Mouse (Mus musculus) intestine, embryonic 14.5 days (tissue): ENCODE measurements around the gene Tdrd5. TPM values are rescaled to one million over a fixed set of nuclear protein-coding genes. Genes with fewer than 3 reads are reported as not detected.
A peak's percentile ranks its signal among the peaks of the same experiment; 100 is the strongest.

Source experiments
- ATAC-seq: fragments of 200-750 bp; cut with Nextera tagmentation; replicated peaks from 2 replicates; pipeline ENCODE4 v1.8.0; 2017; ENCODE audit warnings: low read depth, moderate number of reproducible peaks, moderate TSS enrichment, moderate library complexity; ENCODE audit not compliant: low FRiP score, low TSS enrichment
- DNase-seq: peaks from one replicate; pipeline ENCODE4 v3.0.0-alpha.2; 2018; ENCODE audit warnings: low spot score
- H3K27ac ChIP-seq: fragments of 300-500 bp; sonication (generic); 2 replicates; pipeline ENCODE4 v1.5.1; 2014; ENCODE audit warnings: low read depth, mild to moderate bottlenecking, control low read depth
- H3K27me3 ChIP-seq: fragments of 300-500 bp; sonication (generic); replicated peaks from 2 replicates; pipeline ENCODE4 v1.6.1; 2014; ENCODE audit warnings: low read length, control low read depth; ENCODE audit not compliant: control insufficient read depth, insufficient read depth
- H3K36me3 ChIP-seq: fragments of 300-500 bp; sonication (generic); 2 replicates; pipeline ENCODE4 v1.6.1; 2014; ENCODE audit warnings: low read length, control low read depth; ENCODE audit not compliant: control insufficient read depth, insufficient read depth
- H3K4me1 ChIP-seq: fragments of 300-500 bp; sonication (generic); replicated peaks from 2 replicates; pipeline ENCODE4 v1.6.1; 2014; ENCODE audit warnings: low read length, control low read depth, mixed read lengths; ENCODE audit not compliant: control insufficient read depth, insufficient read depth
- H3K4me2 ChIP-seq: fragments of 300-500 bp; sonication (generic); 2 replicates; pipeline ENCODE4 v1.6.1; 2014; ENCODE audit warnings: low read length
- H3K4me3 ChIP-seq: fragments of 300-500 bp; sonication (generic); 2 replicates; pipeline ENCODE4 v1.5.1; 2014; ENCODE audit warnings: low read depth, low read length, control low read depth, mixed read lengths
- H3K9ac ChIP-seq: fragments of 300-500 bp; sonication (generic); 2 replicates; pipeline ENCODE4 v1.6.1; 2014; ENCODE audit warnings: mild to moderate bottlenecking, low read length
- H3K9me3 ChIP-seq: fragments of 300-500 bp; sonication (generic); 2 replicates; pipeline ENCODE4 v1.6.1; 2016; ENCODE audit warnings: low read length, control low read depth; ENCODE audit not compliant: control insufficient read depth
- WGBS: fragments of 180-500 bp; shearing (Covaris S2); extraction: QIAGEN DNeasy Blood & Tissue Kit; methylation state at CpG from one replicate; pipeline ENCODE4 v1.1.7; 2014; 5-methylcytosine and 5-hydroxymethylcytosine counted together
- polyA plus RNA-seq: library from polyadenylated mRNA; unstranded; fragments of >200 nt; fragmentation: Nextera tagmentation; extraction: Ambion mirVana; gene quantifications from 2 replicates; pipeline ENCODE4 v1.2.1, GENCODE M21; 2014

Gene Tdrd5
- polyA plus RNA-seq, 1 experiment from 2014 or later: 0.89 TPM

GRCm38 (mm10) chr1:156241035-156241434, 62.4 kb downstream of the Tdrd5 start:
- H3K9me3 ChIP-seq: no peaks in the 10 kb centered on the region
- 41% methylated on average over 2 of the region's 2 CpGs for WGBS
- no peak overlapping the region for H3K9ac ChIP-seq
- no peaks in the 10 kb centered on the region for H3K27me3 ChIP-seq
- DNase-seq (no peak), ATAC-seq (no peak)
- H3K36me3 ChIP-seq: no peaks in the 10 kb centered on the region
- no peak overlapping the region for H3K4me2 ChIP-seq
- H3K4me1 ChIP-seq: no peaks in the 10 kb centered on the region
- no peak overlapping the region for H3K27ac ChIP-seq
- no peak overlapping the region for H3K4me3 ChIP-seq

GRCm38 (mm10) chr1:156231122-156231521, 72.3 kb downstream of the Tdrd5 start:
- Histone ChIP-seq H3K27me3 (no peaks in the 10 kb centered on the region), H3K36me3 (no peaks in the 10 kb centered on the region), H3K4me1 (peaks cover 10% of the 10 kb centered on the region), H3K4me3 (no peak overlapping the region), H3K4me2 (0 out of 2 replicates have a peak overlapping the region, but pooled peaks have one; percentile 24), H3K9me3 (no peaks in the 10 kb centered on the region), H3K9ac (no peak overlapping the region), H3K27ac (0 out of 2 replicates have a peak overlapping the region, but pooled peaks have one; percentile 58)
- WGBS: 86% methylated on average over 6 of the region's 6 CpGs
- DNase-seq: no peak
- ATAC-seq: 0 out of 2 replicates have a peak, but pooled peaks have one; percentile 12

- Histone ChIP-seq H3K27me3 (no peaks in the 10 kb centered on the region), H3K36me3 (no peaks in the 10 kb centered on the region), H3K27ac (peak overlapping the region; percentile 58; the same call in 1 of the 2 replicates), H3K9ac (no peak overlapping the region), H3K4me1 (peaks cover 10% of the 10 kb centered on the region), H3K4me3 (no peak overlapping the region), H3K4me2 (peak overlapping the region; percentile 24; the same call in 1 of the 2 replicates), H3K9me3 (no peaks in the 10 kb centered on the region)
- peak; percentile 79 for ATAC-seq
- peak; percentile 76 for DNase-seq
- 25% methylated on average over 9 of the region's 9 CpGs for WGBS
These were observed 73.0 kb downstream of the Tdrd5 start for GRCm38 (mm10) chr1:156230339-156231089.

GRCm38 (mm10) chr1:156229448-156229847, 74.0 kb downstream of the Tdrd5 start:
- H3K4me1 ChIP-seq: peaks cover 10% of the 10 kb centered on the region
- no peak overlapping the region for H3K4me2 ChIP-seq
- peak; percentile 71 for DNase-seq
- no peaks in the 10 kb centered on the region for H3K27me3 ChIP-seq
- no peaks in the 10 kb centered on the region for H3K9me3 ChIP-seq
- H3K9ac ChIP-seq: no peak overlapping the region
- 32% methylated on average over 7 of the region's 7 CpGs for WGBS
- ATAC-seq: no peak
- H3K27ac ChIP-seq: no peak overlapping the region
- H3K36me3 ChIP-seq: no peaks in the 10 kb centered on the region
- H3K4me3 ChIP-seq: no peak overlapping the region

GRCm38 (mm10) chr1:156228728-156229127, 74.7 kb downstream of the Tdrd5 start:
- no peak for DNase-seq
- H3K27me3 ChIP-seq: no peaks in the 10 kb centered on the region
- H3K4me1 ChIP-seq: peaks cover 10% of the 10 kb centered on the region
- H3K36me3 ChIP-seq: no peaks in the 10 kb centered on the region
- no peak overlapping the region for H3K27ac ChIP-seq
- no peak overlapping the region for H3K9ac ChIP-seq
- no peak overlapping the region for H3K4me3 ChIP-seq
- no peak for ATAC-seq
- 69% methylated on average over 4 of the region's 4 CpGs for WGBS
- H3K9me3 ChIP-seq: no peaks in the 10 kb centered on the region
- no peak overlapping the region for H3K4me2 ChIP-seq

GRCm38 (mm10) chr1:156226903-156227302, 76.6 kb downstream of the Tdrd5 start:
- Histone ChIP-seq H3K4me1 (peaks cover 10% of the 10 kb centered on the region), H3K27ac (no peak overlapping the region), H3K4me2 (no peak overlapping the region), H3K9me3 (no peaks in the 10 kb centered on the region), H3K4me3 (no peak overlapping the region), H3K27me3 (no peaks in the 10 kb centered on the region), H3K36me3 (no peaks in the 10 kb centered on the region), H3K9ac (no peak overlapping the region)
- ATAC-seq (no peak), DNase-seq (no peak)
- WGBS: 68% methylated on average over 5 of the region's 5 CpGs

GRCm38 (mm10) chr1:156222205-156223000, 81.1 kb downstream of the Tdrd5 start:
- 0 out of 2 replicates have a peak, but pooled peaks have one; percentile 8 for ATAC-seq

GRCm38 (mm10) chr1:156221327-156221726, 82.1 kb downstream of the Tdrd5 start:
- H3K27ac ChIP-seq: no peak overlapping the region
- H3K9ac ChIP-seq: no peak overlapping the region
- no peaks in the 10 kb centered on the region for H3K36me3 ChIP-seq
- H3K4me2 ChIP-seq: no peak overlapping the region
- 59% methylated on average over 2 of the region's 2 CpGs for WGBS
- H3K9me3 ChIP-seq: no peaks in the 10 kb centered on the region
- H3K4me3 ChIP-seq: no peak overlapping the region
- DNase-seq (no peak), ATAC-seq (no peak)
- no peaks in the 10 kb centered on the region; the same call in 1 of the 2 replicates for H3K4me1 ChIP-seq
- no peaks in the 10 kb centered on the region for H3K27me3 ChIP-seq

More at GRCm38 (mm10) chr1:156222205-156223000, 81.1 kb downstream of the Tdrd5 start:
- DNase-seq: peak; percentile 52
- no peak overlapping the region for H3K4me2 ChIP-seq
- no peaks in the 10 kb centered on the region for H3K9me3 ChIP-seq
- no peaks in the 10 kb centered on the region; the same call in 1 of the 2 replicates for H3K4me1 ChIP-seq
- no peak overlapping the region for H3K4me3 ChIP-seq
- no peaks in the 10 kb centered on the region for H3K27me3 ChIP-seq
- no peak overlapping the region for H3K9ac ChIP-seq
- H3K36me3 ChIP-seq: no peaks in the 10 kb centered on the region
- 50% methylated on average over 13 of the region's 13 CpGs for WGBS
- no peak overlapping the region for H3K27ac ChIP-seq
